Mouse (Mus musculus): ENCODE measurements at regions not wholly inside any gene's neighbourhood (a gene's known extent, or its start where the extent isn't known, plus 50 kb on each side); places are given as distances from the start of the nearest gene placed in this dataset.

- peak; percentile 7 to 35 for DNase-seq (ENCODE audit: inconsistent age in 2 of 2, low spot score in 1 of 2)
Observed at GRCm38 (mm10) chr6:139391307-139391706, 110.5 kb downstream of the Rergl start.

GRCm38 (mm10) chr6:139350939-139351338 is 150.8 kb downstream of the Rergl start:
- DNase-seq (ENCODE audit: inconsistent age in 2 of 2, low spot score in 1 of 2), result no peak

- DNase-seq (ENCODE audit: inconsistent age in 2 of 2, low spot score in 1 of 2), result no peak
Observed at GRCm38 (mm10) chr6:139325226-139325625, 176.6 kb downstream of the Rergl start.

GRCm38 (mm10) chr6:139307651-139308050 is 194.1 kb downstream of the Rergl start:
- DNase-seq (ENCODE audit: inconsistent age in 2 of 2, low spot score in 1 of 2), result no peak

- no peak for DNase-seq (ENCODE audit: inconsistent age in 2 of 2, low spot score in 1 of 2)
Observed at GRCm38 (mm10) chr6:139304306-139304705, 197.5 kb downstream of the Rergl start.

- no peak for DNase-seq (ENCODE audit: inconsistent age in 2 of 2, low spot score in 1 of 2)
Observed at GRCm38 (mm10) chr6:139295701-139296100, 206.1 kb downstream of the Rergl start.

- DNase-seq (ENCODE audit: inconsistent age in 2 of 2, low spot score in 1 of 2), result no peak
Observed at GRCm38 (mm10) chr6:139279093-139279492, 222.7 kb downstream of the Rergl start.

- DNase-seq (ENCODE audit: inconsistent age in 2 of 2, low spot score in 1 of 2), result no peak
Observed at GRCm38 (mm10) chr6:139275512-139275911, 226.3 kb downstream of the Rergl start.

GRCm38 (mm10) chr6:139253704-139254103 is 248.1 kb downstream of the Rergl start:
- DNase-seq (ENCODE audit: inconsistent age in 2 of 2, low spot score in 1 of 2), result no peak

- peak; percentile 22 to 73 for DNase-seq (ENCODE audit: inconsistent age in 2 of 2, low spot score in 1 of 2)
Observed at GRCm38 (mm10) chr6:139248920-139249547, 252.7 kb downstream of the Rergl start.

GRCm38 (mm10) chr6:139226127-139226526 is 275.6 kb downstream of the Rergl start:
- DNase-seq (ENCODE audit: inconsistent age in 2 of 2, low spot score in 1 of 2), result no peak

GRCm38 (mm10) chr6:139214488-139214887 is 287.3 kb downstream of the Rergl start:
- DNase-seq (ENCODE audit: inconsistent age in 2 of 2, low spot score in 1 of 2), result no peak

- DNase-seq (ENCODE audit: inconsistent age in 2 of 2, low spot score in 1 of 2), result no peak
Observed at GRCm38 (mm10) chr6:139210256-139210655, 291.5 kb downstream of the Rergl start.

GRCm38 (mm10) chr6:139198601-139199000 is 303.2 kb downstream of the Rergl start:
- no peak for DNase-seq (ENCODE audit: inconsistent age in 2 of 2, low spot score in 1 of 2)

- DNase-seq (ENCODE audit: inconsistent age in 2 of 2, low spot score in 1 of 2), result no peak
Observed at GRCm38 (mm10) chr6:139186431-139186830, 315.3 kb downstream of the Rergl start.

GRCm38 (mm10) chr6:139160352-139160751 is 341.4 kb downstream of the Rergl start:
- no peak for DNase-seq (ENCODE audit: inconsistent age in 2 of 2, low spot score in 1 of 2)

GRCm38 (mm10) chr6:139159741-139160140 is 342.0 kb downstream of the Rergl start:
- DNase-seq (ENCODE audit: inconsistent age in 2 of 2, low spot score in 1 of 2), result no peak

- no peak for DNase-seq (ENCODE audit: inconsistent age in 2 of 2, low spot score in 1 of 2)
Observed at GRCm38 (mm10) chr6:139154802-139155201, 347.0 kb downstream of the Rergl start.

- DNase-seq (ENCODE audit: inconsistent age in 2 of 2, low spot score in 1 of 2), result no peak
Observed at GRCm38 (mm10) chr6:139135693-139136092, 366.1 kb downstream of the Rergl start.

GRCm38 (mm10) chr6:139132083-139132679 is 369.6 kb downstream of the Rergl start:
- no peak for DNase-seq (ENCODE audit: inconsistent age in 2 of 2, low spot score in 1 of 2)

- DNase-seq (ENCODE audit: inconsistent age in 2 of 2, low spot score in 1 of 2), result no peak
Observed at GRCm38 (mm10) chr6:139108263-139108662, 393.5 kb downstream of the Rergl start.

- no peak for DNase-seq (ENCODE audit: inconsistent age in 2 of 2, low spot score in 1 of 2)
Observed at GRCm38 (mm10) chr6:139103397-139103796, 398.4 kb downstream of the Rergl start.

- no peak for DNase-seq (ENCODE audit: inconsistent age in 2 of 2, low spot score in 1 of 2)
Observed at GRCm38 (mm10) chr6:139099273-139099672, 402.5 kb downstream of the Rergl start.
